Mouse (Mus musculus): Measurements from ENCODE around the gene Efna4.

- TF ChIP-seq POLR2A (IDR thresholded peaks at IDR 0.05; ENCODE audit: extremely low read depth, insufficient read depth, low read length) (no peak), CTCF (IDR thresholded peaks at IDR 0.05; ENCODE audit: extremely low read depth, insufficient read depth, low read length) (no peak)
Measured at GRCm38 (mm10) chr3:89383651-89384255, 45.9 kb upstream of the Efna4 start.

Data from cortical plate, adult 2 months (tissue).